Mouse (Mus musculus) c-Kit-positive CD71-negative TER-119-negative erythroid progenitor cells, embryonic 14.5 days (primary cell): Measurements from ENCODE around the gene Adamts3.

ENCODE experiments used
- DNase-seq: peaks from one replicate; pipeline ENCODE4 v3.0.0-alpha.2; 2013; ENCODE audit warnings: low read depth

Adamts3 gene

DNA sequence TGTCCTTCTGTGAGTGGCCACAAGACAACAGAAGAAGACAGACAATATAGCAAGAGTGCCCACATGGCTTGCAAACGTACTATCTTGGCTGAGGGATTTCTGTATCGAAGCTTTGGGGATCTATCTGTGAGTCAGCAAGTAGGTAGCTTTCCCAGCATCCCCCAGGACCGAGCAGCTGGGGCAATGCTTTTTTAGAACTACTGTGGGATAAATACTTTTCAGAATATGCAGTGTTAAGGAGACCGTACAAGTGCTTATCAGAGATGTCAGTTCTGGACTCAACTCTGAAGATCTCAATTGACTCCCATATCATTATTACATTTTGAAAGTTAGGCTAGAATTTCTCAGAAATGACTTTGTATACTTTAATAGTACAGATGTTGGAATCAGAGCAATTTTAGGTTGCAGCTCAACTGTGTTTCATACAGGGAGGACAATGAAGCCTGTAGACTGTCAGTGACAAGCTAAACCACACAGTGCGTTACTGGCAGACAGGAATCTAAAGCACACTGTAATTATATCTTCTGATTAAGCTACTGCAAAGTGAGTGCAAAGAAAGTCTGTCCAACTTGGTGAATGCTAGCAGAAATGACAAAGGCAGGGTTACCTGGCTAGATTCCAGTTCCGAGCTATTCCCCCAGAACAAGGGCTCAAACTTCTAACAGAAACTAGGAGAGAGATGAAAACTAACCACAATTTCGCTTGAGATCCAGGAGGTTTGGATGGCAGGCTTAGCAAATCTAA lies 171.8 kb downstream of the Adamts3 start:
- no peak for DNase-seq

DNA sequence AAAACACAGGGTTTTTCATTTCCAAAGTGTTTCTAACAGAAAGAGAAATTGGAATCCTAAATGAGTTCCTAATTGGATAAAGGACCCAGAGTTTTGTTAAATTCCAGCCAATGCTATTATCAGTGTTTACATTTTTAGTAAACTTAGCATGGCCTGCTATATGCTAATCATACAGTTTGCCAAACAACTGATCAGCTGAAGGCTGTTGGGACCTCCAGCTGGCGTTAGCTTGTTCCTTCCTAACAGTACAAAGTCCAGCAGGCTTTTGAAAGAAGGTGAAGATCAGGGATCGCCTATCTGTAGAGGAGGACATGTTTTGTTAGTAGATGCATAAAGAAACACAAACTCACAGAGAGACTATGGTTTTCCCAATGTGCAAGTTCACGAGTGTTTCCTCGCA lies 173.7 kb downstream of the Adamts3 start:
- no peak for DNase-seq

DNA sequence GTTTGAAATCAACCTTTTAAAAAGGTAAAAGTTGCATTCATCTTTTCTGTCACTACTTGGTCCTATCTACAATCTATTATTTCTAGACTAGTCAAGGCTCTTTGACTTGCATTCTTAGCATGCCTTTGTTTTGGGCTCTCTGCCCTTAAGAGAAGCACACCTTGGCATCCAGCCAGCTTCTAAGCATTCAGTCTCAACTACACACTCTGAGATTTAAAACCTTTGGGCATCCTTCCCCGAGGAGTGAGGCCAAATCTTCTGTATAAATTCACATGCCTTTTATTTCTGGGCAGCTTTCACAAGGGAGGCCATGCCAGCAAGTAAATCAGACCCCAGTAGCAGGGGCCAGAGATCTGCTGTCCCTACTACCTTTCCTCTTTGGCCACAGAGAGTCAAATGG lies 178.9 kb downstream of the Adamts3 start:
- no peak for DNase-seq

DNA sequence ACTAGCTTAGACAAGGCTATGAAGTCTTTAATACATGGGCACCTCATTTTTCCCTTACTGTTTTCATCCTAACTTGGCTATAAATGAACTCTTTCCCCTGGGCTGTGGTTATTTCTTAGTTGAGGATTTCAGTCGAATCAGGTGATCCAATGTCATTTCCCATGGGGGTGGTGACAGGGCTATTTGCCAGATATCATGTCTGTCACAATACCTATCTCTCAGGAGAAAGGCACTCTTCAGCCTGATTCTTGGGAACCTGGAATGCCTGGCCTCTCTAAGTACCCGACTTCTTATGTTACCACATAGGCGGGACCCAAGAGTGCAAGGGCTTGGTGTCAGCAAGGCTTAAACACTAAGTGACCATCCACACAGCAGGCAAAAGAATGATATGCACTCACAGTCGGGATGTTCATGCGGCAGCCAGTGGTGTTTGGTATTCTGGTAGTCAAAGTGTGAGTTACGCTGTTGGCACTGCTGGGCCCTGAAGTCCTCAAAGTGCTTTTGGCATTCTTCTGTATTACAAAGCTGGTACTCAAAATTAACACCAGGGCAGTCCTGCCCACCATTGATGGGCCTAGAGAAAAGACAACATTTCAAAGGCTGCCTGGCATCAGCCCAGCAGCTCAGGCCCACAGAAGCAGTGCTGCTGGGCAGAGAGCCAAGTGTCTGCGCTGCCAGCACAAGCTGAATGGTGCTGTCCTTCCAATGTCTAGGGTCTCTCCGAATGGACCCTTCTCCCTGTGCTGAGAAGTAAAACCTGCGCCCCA lies 181.7 kb downstream of the Adamts3 start:
- no peak for DNase-seq

DNA sequence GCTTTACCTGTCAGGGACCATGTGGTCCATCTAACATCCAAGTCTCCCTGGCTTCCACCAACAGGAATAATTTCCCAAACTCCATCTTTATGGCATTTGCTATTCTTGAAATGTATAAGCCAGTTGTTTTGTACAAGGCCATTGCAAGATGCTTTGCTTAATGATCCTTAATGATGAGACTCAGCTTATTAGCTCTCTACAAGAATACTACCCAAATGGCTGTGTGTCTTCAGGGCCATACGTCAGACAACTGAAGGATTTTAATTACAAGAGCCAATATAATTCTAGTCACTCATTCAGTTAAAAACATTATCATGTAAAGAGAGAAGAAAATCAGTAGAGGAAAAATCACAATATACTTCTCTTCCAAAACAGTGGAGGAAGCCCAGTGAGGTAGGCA lies 195.3 kb downstream of the Adamts3 start:
- no peak for DNase-seq

DNA sequence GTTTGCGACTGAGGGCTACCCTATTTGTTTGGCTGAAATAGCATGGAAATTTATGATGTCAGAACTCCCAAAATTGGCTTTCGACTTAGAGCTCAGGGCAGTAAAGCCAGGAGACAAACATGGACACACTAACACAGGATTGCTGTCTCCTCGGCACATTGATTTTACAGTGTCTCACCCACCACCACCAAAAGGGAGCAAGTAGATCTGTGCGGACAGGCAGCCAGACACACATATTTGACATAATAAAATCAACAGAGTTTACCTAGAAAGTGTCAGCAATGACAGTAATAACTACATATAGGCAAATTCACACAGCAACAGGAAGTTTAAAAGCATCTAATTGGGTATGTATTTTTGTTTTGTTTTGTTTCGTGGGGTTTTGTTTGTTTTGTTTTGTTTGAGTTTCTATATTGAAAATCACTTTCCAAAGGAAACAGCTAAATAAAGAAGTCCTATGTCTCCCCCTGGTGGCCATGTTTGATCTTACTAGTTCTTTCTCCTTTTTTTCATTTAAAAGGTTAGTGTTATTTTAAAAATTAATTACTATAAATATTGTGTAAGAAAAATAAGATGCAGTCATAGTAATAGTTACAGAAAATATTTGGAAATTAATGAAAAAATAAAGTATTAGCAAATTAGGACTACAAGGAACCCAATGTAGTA lies 203.1 kb downstream of the Adamts3 start:
- DNase-seq: peak; percentile 53

DNA sequence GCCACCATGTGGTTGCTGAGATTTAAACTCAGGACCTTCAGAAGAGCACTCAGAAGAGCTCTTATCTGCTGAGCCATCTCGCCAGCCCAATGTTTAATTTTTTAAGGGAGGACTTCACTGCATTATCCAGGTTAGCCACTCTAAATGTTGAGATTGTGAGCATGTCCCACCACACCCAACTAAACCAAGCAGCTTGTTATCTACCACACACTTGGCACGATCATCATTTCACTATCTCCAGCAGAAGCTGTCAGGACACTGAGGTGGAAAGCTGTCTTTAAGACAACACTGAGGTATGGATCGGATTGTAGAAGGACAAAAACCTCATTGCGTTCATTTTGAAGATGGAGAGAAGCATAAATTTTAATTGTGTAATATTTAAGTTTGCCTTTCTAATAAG lies 205.0 kb downstream of the Adamts3 start:
- DNase-seq: no peak

DNA sequence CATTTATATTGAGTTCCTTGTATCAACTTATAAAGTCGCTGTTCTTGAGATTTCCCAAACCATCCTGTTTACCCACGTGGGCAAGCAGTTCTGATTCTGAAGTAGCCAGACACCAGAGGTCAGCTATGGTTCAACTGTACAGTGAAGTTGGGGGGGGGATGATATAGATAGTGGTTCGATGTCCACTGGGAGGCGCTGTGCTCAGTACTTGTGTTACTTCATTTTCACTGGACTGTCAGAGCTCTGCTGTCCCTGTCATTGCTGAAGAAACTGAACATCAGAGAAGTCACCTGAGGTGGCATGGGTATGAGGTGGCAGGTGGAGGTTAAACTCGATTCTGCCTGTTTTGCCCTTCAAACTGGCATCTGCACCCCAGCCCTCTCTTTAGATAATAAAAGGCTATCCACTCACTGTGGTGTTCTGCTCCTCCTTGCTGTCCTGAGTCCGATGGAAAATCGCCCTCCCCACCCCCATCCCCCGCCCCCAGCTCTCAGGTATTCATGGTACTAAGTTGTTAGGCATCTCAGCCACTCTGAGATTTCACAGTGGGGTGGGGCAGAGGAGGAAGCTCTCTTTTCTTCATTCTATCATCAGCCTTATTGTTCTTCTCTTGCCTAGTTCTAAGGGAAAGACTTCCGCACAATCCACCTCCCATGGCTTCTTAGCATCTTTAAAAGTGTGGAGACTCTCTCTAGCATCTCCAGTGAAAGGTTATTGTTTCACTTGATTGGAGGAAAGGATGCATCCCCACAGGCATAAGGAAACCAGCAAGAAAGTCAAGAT lies 208.9 kb downstream of the Adamts3 start:
- DNase-seq: no peak

DNA sequence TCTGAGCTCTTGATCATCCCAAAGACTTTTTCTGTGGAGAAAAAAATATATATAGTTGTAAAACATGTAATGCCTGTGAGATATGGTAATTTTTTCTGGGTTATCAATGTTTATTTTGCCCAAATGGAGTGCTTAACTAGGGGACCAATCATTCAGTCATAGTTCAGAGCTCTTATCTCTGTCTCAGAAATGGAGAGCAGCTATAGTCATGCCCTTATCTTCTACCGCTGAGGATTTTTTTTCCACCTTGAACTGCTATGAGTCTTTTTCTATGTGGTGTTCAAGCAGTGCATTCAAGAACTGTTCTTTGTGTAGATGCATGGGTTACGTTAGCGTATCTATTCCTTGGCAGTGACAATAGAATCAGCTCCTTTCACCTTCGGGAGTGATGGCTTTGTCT lies 210.2 kb downstream of the Adamts3 start:
- no peak for DNase-seq

DNA sequence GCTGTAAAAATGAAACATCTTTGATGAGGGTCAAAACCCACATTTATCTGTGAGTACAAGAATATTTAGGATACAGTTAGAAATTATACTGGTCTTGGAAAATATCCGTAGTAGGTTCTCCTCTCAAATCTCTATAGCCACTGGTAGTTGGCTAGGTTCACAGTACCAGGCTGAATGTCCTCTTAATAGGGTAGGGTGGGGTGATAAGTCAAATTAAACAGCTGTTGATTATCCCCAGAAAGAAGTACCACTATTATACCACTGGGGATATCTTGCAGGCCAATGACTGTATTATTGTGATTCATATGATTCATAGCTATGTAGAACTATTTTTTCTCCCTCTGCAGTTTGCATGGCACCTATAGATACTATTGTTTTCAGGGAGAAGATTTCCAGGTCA lies 228.8 kb downstream of the Adamts3 start:
- DNase-seq: no peak

DNA sequence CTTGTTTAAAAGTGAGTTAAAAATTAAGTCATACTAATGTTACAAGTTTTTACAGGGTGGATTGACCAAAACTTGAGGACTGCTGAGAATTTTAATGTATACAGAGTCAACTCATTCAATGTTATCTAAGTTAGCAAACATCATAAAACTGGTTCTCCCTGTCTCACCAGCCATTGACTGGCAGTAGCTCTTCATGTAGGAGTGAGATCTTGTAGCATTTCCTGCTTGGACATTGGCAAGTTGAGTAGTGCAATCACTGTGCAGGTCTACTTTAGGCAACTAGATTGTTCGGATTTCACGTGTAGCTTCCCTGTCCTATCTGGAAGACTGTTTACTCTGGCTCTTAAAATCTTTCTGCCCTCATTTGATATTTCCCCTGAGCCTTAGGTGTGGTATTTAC lies 229.3 kb downstream of the Adamts3 start:
- DNase-seq: no peak

DNA sequence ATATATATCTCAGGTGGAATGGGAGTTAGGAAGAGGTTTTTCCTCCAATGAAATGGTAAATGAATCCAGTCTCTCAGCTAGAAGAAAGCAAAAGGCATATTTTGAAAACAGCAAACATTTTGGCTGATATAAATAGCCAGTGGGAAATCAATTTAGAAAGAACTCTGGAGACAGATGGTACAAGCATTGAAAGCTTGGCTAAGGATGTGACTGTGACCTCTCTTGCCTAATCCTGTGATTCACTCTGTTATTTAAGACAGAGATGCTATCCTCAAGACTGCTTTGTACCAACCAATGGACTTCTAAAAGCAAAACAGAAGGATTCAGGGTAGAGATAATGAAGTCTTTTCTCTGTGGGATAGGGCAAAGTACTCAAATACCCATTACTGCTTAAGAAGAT lies 236.2 kb downstream of the Adamts3 start:
- DNase-seq: no peak

DNA sequence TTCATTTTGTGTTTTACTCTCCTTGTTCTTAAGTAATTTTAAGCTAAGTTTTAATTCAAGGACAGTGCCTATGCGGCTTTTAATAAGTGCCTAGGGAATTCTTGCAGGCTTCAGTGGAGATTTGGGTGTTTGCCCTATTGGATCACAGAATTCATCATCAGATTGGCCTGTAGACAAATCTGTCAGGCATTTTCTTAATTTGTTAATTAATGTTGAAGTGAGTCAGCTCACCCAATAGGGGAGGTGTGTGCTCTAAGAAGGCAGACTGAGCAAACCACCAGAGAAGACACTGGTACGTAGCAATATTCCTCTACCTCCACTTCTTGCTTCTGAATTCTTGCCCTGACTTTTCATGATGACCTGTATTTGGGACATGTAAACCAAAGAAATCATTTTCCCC lies 247.7 kb downstream of the Adamts3 start:
- no peak for DNase-seq

DNA sequence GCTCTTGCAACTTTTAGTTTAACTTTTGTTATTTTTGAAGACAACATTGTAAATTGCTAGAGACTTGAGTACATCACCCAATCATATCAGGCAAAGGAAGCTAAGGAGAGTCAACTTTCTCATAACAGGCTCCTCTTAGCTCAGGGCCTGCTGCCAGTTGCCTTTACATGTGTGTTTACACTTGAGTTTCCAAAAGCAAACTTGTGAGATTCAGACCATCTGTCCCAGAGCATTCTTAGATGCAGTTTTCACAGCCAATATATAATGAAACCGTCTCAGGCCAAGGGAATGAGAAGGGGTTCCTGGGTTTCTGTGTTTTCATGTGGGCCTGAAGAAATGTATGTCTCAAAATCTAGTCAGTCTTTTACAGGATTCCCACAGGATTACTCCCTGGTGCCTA lies 251.5 kb downstream of the Adamts3 start:
- DNase-seq: no peak
